Mouse (Mus musculus): Measurements from ENCODE around the gene Wnt2b. TPM values are rescaled to one million over a fixed set of nuclear protein-coding genes. Genes with fewer than 3 reads are reported as not detected.
A peak's percentile ranks its signal among the peaks of the same experiment; 100 is the strongest.

Wnt2b gene
- polyA plus RNA-seq, 1 experiment from 2014 or later: 2.1 TPM

- Histone ChIP-seq H3K36me3 (ENCODE audit: control insufficient read depth, insufficient read depth, low read length) (peaks cover 12% of the 10 kb centered on the region), H3K27ac (ENCODE audit: low read depth, low read length) (no peak overlapping the region), H3K9me3 (ENCODE audit: control insufficient read depth, low read length) (no peaks in the 10 kb centered on the region), H3K27me3 (ENCODE audit: control insufficient read depth, insufficient read depth, low read length) (no peaks in the 10 kb centered on the region), H3K9ac (ENCODE audit: low read depth, low read length) (no peak overlapping the region), H3K4me1 (replicated peaks; ENCODE audit: control insufficient read depth, insufficient read depth, low read length) (no peaks in the 10 kb centered on the region), H3K4me2 (replicated peaks; ENCODE audit: low read depth, low read length) (no peak overlapping the region), H3K4me3 (ENCODE audit: low read depth, low read length) (no peak overlapping the region)
- WGBS: 86% methylated on average over 8 of the region's 8 CpGs
- DNase-seq (ENCODE audit: low spot score) (no peak), ATAC-seq (ENCODE audit: low FRiP score) (no peak)
Observed at GRCm38 (mm10) chr3:105000561-105000960, 38.8 kb upstream of the Wnt2b start.

- Histone ChIP-seq H3K4me2 (replicated peaks; ENCODE audit: low read depth, low read length) (no peak overlapping the region), H3K9ac (ENCODE audit: low read depth, low read length) (no peak overlapping the region), H3K27me3 (ENCODE audit: control insufficient read depth, insufficient read depth, low read length) (no peaks in the 10 kb centered on the region), H3K4me1 (replicated peaks; ENCODE audit: control insufficient read depth, insufficient read depth, low read length) (no peaks in the 10 kb centered on the region), H3K27ac (ENCODE audit: low read depth, low read length) (no peak overlapping the region), H3K36me3 (ENCODE audit: control insufficient read depth, insufficient read depth, low read length) (no peaks in the 10 kb centered on the region), H3K9me3 (ENCODE audit: control insufficient read depth, low read length) (no peaks in the 10 kb centered on the region), H3K4me3 (ENCODE audit: low read depth, low read length) (no peak overlapping the region)
- ATAC-seq (ENCODE audit: low FRiP score): no peak
- DNase-seq (ENCODE audit: low spot score): no peak
- 57% methylated on average over 6 of the region's 6 CpGs for WGBS
Observed at GRCm38 (mm10) chr3:104997563-104997962, 35.8 kb upstream of the Wnt2b start.

- Histone ChIP-seq H3K4me2 (replicated peaks; ENCODE audit: low read depth, low read length) (no peak overlapping the region), H3K9me3 (ENCODE audit: control insufficient read depth, low read length) (no peaks in the 10 kb centered on the region), H3K27me3 (ENCODE audit: control insufficient read depth, insufficient read depth, low read length) (no peaks in the 10 kb centered on the region), H3K9ac (ENCODE audit: low read depth, low read length) (no peak overlapping the region), H3K27ac (ENCODE audit: low read depth, low read length) (no peak overlapping the region), H3K4me1 (replicated peaks; ENCODE audit: control insufficient read depth, insufficient read depth, low read length) (no peaks in the 10 kb centered on the region), H3K4me3 (ENCODE audit: low read depth, low read length) (no peak overlapping the region), H3K36me3 (ENCODE audit: control insufficient read depth, insufficient read depth, low read length) (no peaks in the 10 kb centered on the region)
- 88% methylated on average over 7 of the region's 7 CpGs for WGBS
- DNase-seq (ENCODE audit: low spot score) (no peak), ATAC-seq (ENCODE audit: low FRiP score) (no peak)
Observed at GRCm38 (mm10) chr3:104995707-104996106, 34.0 kb upstream of the Wnt2b start.

GRCm38 (mm10) chr3:104994415-104994841 is 32.7 kb upstream of the Wnt2b start:
- ATAC-seq (ENCODE audit: low FRiP score) (no peak), DNase-seq (ENCODE audit: low spot score) (no peak)
- no peak overlapping the region for H3K9ac ChIP-seq (ENCODE audit: low read depth, low read length)
- H3K27me3 ChIP-seq (ENCODE audit: control insufficient read depth, insufficient read depth, low read length): no peaks in the 10 kb centered on the region
- H3K4me3 ChIP-seq (ENCODE audit: low read depth, low read length): no peak overlapping the region
- WGBS: 47% methylated on average over 3 of the region's 3 CpGs
- no peaks in the 10 kb centered on the region for H3K4me1 ChIP-seq (replicated peaks; ENCODE audit: control insufficient read depth, insufficient read depth, low read length)
- no peak overlapping the region for H3K4me2 ChIP-seq (replicated peaks; ENCODE audit: low read depth, low read length)
- no peak overlapping the region for H3K27ac ChIP-seq (ENCODE audit: low read depth, low read length)
- H3K9me3 ChIP-seq (ENCODE audit: control insufficient read depth, low read length): no peaks in the 10 kb centered on the region
- H3K36me3 ChIP-seq (ENCODE audit: control insufficient read depth, insufficient read depth, low read length): no peaks in the 10 kb centered on the region

GRCm38 (mm10) chr3:104993800-104994199 is 32.1 kb upstream of the Wnt2b start:
- no peak overlapping the region for H3K4me2 ChIP-seq (replicated peaks; ENCODE audit: low read depth, low read length)
- DNase-seq (ENCODE audit: low spot score): no peak
- H3K4me3 ChIP-seq (ENCODE audit: low read depth, low read length): no peak overlapping the region
- no peaks in the 10 kb centered on the region for H3K4me1 ChIP-seq (replicated peaks; ENCODE audit: control insufficient read depth, insufficient read depth, low read length)
- no peak overlapping the region for H3K27ac ChIP-seq (ENCODE audit: low read depth, low read length)
- 0 out of 2 replicates have a peak, but pooled peaks have one; percentile 11 for ATAC-seq (ENCODE audit: low FRiP score)
- 60% methylated on average over 4 of the region's 4 CpGs for WGBS
- H3K9ac ChIP-seq (ENCODE audit: low read depth, low read length): no peak overlapping the region
- no peaks in the 10 kb centered on the region for H3K36me3 ChIP-seq (ENCODE audit: control insufficient read depth, insufficient read depth, low read length)
- H3K27me3 ChIP-seq (ENCODE audit: control insufficient read depth, insufficient read depth, low read length): no peaks in the 10 kb centered on the region
- H3K9me3 ChIP-seq (ENCODE audit: control insufficient read depth, low read length): no peaks in the 10 kb centered on the region

GRCm38 (mm10) chr3:104992709-104993388 is 31.1 kb upstream of the Wnt2b start:
- H3K4me3 ChIP-seq (ENCODE audit: low read depth, low read length): no peak overlapping the region
- no peak overlapping the region for H3K27ac ChIP-seq (ENCODE audit: low read depth, low read length)
- no peak overlapping the region for H3K4me2 ChIP-seq (replicated peaks; ENCODE audit: low read depth, low read length)
- H3K36me3 ChIP-seq (ENCODE audit: control insufficient read depth, insufficient read depth, low read length): no peaks in the 10 kb centered on the region
- no peaks in the 10 kb centered on the region for H3K9me3 ChIP-seq (ENCODE audit: control insufficient read depth, low read length)
- ATAC-seq (ENCODE audit: low FRiP score): peak; percentile 81
- WGBS: 14% methylated on average over 23 of the region's 23 CpGs
- no peaks in the 10 kb centered on the region for H3K4me1 ChIP-seq (replicated peaks; ENCODE audit: control insufficient read depth, insufficient read depth, low read length)
- DNase-seq (ENCODE audit: low spot score): peak; percentile 92
- H3K27me3 ChIP-seq (ENCODE audit: control insufficient read depth, insufficient read depth, low read length): no peaks in the 10 kb centered on the region
- no peak overlapping the region for H3K9ac ChIP-seq (ENCODE audit: low read depth, low read length)

GRCm38 (mm10) chr3:104991703-104992102 is 30.0 kb upstream of the Wnt2b start:
- Histone ChIP-seq H3K4me3 (ENCODE audit: low read depth, low read length) (no peak overlapping the region), H3K9me3 (ENCODE audit: control insufficient read depth, low read length) (no peaks in the 10 kb centered on the region), H3K36me3 (ENCODE audit: control insufficient read depth, insufficient read depth, low read length) (no peaks in the 10 kb centered on the region), H3K27ac (ENCODE audit: low read depth, low read length) (no peak overlapping the region), H3K4me1 (replicated peaks; ENCODE audit: control insufficient read depth, insufficient read depth, low read length) (no peaks in the 10 kb centered on the region), H3K27me3 (ENCODE audit: control insufficient read depth, insufficient read depth, low read length) (no peaks in the 10 kb centered on the region), H3K9ac (ENCODE audit: low read depth, low read length) (no peak overlapping the region), H3K4me2 (replicated peaks; ENCODE audit: low read depth, low read length) (no peak overlapping the region)
- 86% methylated on average over 5 of the region's 5 CpGs for WGBS
- ATAC-seq (ENCODE audit: low FRiP score) (no peak), DNase-seq (ENCODE audit: low spot score) (no peak)

- no peaks in the 10 kb centered on the region for H3K4me1 ChIP-seq (replicated peaks; ENCODE audit: control insufficient read depth, insufficient read depth, low read length)
- no peak overlapping the region for H3K4me3 ChIP-seq (ENCODE audit: low read depth, low read length)
- no peak overlapping the region for H3K27ac ChIP-seq (ENCODE audit: low read depth, low read length)
- H3K9ac ChIP-seq (ENCODE audit: low read depth, low read length): no peak overlapping the region
- 75% methylated on average over 5 of the region's 5 CpGs for WGBS
- H3K9me3 ChIP-seq (ENCODE audit: control insufficient read depth, low read length): no peaks in the 10 kb centered on the region
- DNase-seq (ENCODE audit: low spot score): no peak
- H3K4me2 ChIP-seq (replicated peaks; ENCODE audit: low read depth, low read length): no peak overlapping the region
- no peak for ATAC-seq (ENCODE audit: low FRiP score)
- no peaks in the 10 kb centered on the region for H3K36me3 ChIP-seq (ENCODE audit: control insufficient read depth, insufficient read depth, low read length)
- H3K27me3 ChIP-seq (ENCODE audit: control insufficient read depth, insufficient read depth, low read length): no peaks in the 10 kb centered on the region
Observed at GRCm38 (mm10) chr3:104987884-104988283, 26.2 kb upstream of the Wnt2b start.

GRCm38 (mm10) chr3:104979735-104980134 is 18.0 kb upstream of the Wnt2b start:
- DNase-seq (ENCODE audit: low spot score): no peak
- no peak overlapping the region for H3K4me2 ChIP-seq (replicated peaks; ENCODE audit: low read depth, low read length)
- WGBS: 72% methylated on average over 5 of the region's 5 CpGs
- H3K9ac ChIP-seq (ENCODE audit: low read depth, low read length): no peak overlapping the region
- no peak overlapping the region for H3K27ac ChIP-seq (ENCODE audit: low read depth, low read length)
- no peak for ATAC-seq (ENCODE audit: low FRiP score)
- H3K4me3 ChIP-seq (ENCODE audit: low read depth, low read length): no peak overlapping the region
- no peaks in the 10 kb centered on the region for H3K27me3 ChIP-seq (ENCODE audit: control insufficient read depth, insufficient read depth, low read length)
- no peaks in the 10 kb centered on the region for H3K4me1 ChIP-seq (replicated peaks; ENCODE audit: control insufficient read depth, insufficient read depth, low read length)
- H3K9me3 ChIP-seq (ENCODE audit: control insufficient read depth, low read length): no peaks in the 10 kb centered on the region
- H3K36me3 ChIP-seq (ENCODE audit: control insufficient read depth, insufficient read depth, low read length): no peaks in the 10 kb centered on the region
